Mouse (Mus musculus) ovary, adult 10 weeks (tissue): ENCODE measurements around the gene Ipo13. TPM values are rescaled to one million over a fixed set of nuclear protein-coding genes. Genes with fewer than 3 reads are reported as not detected.

Source experiments
- polyA plus RNA-seq: library from polyadenylated mRNA; stranded (reverse); fragments of 350-450 nt; fragmentation: Illumina TruSeq; extraction: RNeasy Lipid Tissue Mini Kit (QIAGEN cat#74804); gene quantifications from one replicate; pipeline ENCODE4 v1.2.3, GENCODE M21; 2014

Gene Ipo13
- 2.8 TPM for polyA plus RNA-seq

GRCm38 (mm10) chr4:117914591-117915442, at the start of gene Ipo13:
Gene Ipo13 (minus strand): TSS chr4:117914999.

GRCm38 (mm10) chr4:117929391-117929881, 14.6 kb upstream of the Ipo13 start, which contains the start of gene Artn:
Gene Artn (minus strand): TSS chr4:117929763.

GRCm38 (mm10) chr4:117891738-117892161, 23.0 kb downstream of the Ipo13 start, which contains the start of gene Dph2:
Gene Dph2 (minus strand): TSS chr4:117892032.

GRCm38 (mm10) chr4:117887133-117887532, 27.7 kb downstream of the Ipo13 start, which contains the start of gene Atp6v0b:
Gene Atp6v0b (minus strand): TSS chr4:117887333.

GRCm38 (mm10) chr4:117882701-117883691, 31.8 kb downstream of the Ipo13 start, which contains the start of gene B4galt2:
Gene B4galt2 (minus strand): TSS chr4:117883487.

GRCm38 (mm10) chr4:117872471-117872886, 42.3 kb downstream of the Ipo13 start, which contains the start of gene Ccdc24:
Gene Ccdc24 (minus strand): TSS chr4:117872557.

Other genes with a start within 250 kb of the Ipo13 start
- 1.0 TPM for gene Dmap1, start 232.7 kb downstream of the Ipo13 start, polyA plus RNA-seq
- gene Gm12845, start 190.6 kb downstream of the Ipo13 start, polyA plus RNA-seq: 0.26 TPM
- 2.7 TPM for gene Klf17, start 149.4 kb downstream of the Ipo13 start, polyA plus RNA-seq
- 5.4 TPM for gene Slc6a9, start 80.5 kb downstream of the Ipo13 start, polyA plus RNA-seq
- gene Ccdc24, start 42.4 kb downstream of the Ipo13 start, polyA plus RNA-seq: not detected
- gene B4galt2, start 31.5 kb downstream of the Ipo13 start, polyA plus RNA-seq: 0.48 TPM
- gene Atp6v0b, start 27.7 kb downstream of the Ipo13 start, polyA plus RNA-seq: 29.5 TPM
- 5.5 TPM for gene Dph2, start 23.0 kb downstream of the Ipo13 start, polyA plus RNA-seq
- gene Artn, start 14.8 kb upstream of the Ipo13 start, polyA plus RNA-seq: not detected
- gene St3gal3, start 219.9 kb upstream of the Ipo13 start, polyA plus RNA-seq: 1.8 TPM